Mouse (Mus musculus) spleen, postnatal 0 days (tissue): Measurements from ENCODE around the gene Gm7978. TPM values are rescaled to one million over a fixed set of nuclear protein-coding genes. Genes with fewer than 3 reads are reported as not detected.

Source experiments
- polyA plus RNA-seq: library from polyadenylated mRNA; unstranded; fragments of >200 nt; fragmentation: Nextera tagmentation; extraction: Ambion mirVana; gene quantifications from 2 replicates; pipeline ENCODE4 v1.2.1, GENCODE M21; 2015

Gm7978 gene
- polyA plus RNA-seq = not detected in 2 replicates

DNA sequence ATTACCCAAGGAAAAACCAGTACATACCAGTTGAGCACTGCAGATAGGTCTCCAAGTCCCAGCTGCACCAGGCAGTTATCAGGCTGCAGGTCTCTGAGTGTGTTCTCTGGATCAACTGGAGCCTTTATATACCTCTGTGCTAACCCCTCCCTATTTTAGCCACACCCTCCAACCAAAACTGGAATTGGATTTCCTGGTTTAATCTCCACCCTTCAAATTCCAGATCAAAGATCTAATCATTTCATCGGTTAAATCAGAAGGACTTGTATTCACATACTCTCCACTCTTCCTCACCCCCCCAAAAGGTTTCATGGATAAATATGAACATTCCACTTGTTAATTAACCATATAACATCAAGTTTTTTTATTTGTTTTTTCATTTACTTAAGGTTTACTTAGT lies at the start of gene Gm7978:
Gene Gm7978 (minus strand): TSS at position 101 of the 400 bp plus-strand sequence.

DNA sequence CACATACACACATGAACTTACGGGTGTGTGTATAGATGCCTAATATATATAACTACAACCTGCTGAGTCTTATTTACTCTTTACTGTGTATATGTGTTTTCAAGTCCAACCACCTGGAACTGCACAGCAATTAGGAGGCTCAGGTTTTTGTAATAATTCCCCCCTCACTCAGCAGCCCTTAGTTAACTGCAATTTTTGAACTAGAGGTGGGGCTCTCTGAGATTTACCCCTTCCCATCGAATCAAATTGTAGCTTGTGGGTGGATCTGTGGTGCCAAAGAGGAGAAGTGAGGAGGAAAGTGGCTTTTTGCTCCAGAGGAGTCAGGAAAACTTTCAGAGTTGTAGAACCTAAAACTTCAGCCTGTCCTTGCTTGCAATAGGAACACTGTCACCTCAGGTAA lies 39.7 kb upstream of the Gm7978 start, which contains the start of gene E330014E10Rik:
Gene E330014E10Rik (plus strand): TSS at position 301 of the 400 bp plus-strand sequence.

DNA sequence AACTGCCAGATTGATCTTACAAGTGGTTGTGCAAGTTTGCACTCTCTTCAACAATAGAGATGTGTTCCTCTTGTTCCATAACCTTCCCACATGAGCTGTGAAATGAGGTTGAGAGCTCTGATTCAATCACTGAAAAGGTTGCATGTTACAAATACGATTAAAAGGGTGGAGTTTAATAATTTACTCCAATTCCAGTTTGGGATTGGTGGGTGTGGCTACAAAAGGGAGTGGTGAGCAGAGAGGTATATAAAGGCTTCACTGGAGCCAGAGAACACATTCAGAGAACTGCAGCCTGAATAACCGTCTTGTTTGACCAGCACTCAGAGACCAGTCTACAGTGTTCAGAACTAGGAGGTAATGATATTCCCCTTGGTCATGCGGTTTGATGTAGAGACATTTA lies 5.7 kb upstream of the Gm7978 start, which contains the start of gene Gm7982:
Gene Gm7982 (plus strand): TSS at position 301 of the 400 bp plus-strand sequence.

Other genes with a start within 250 kb of the Gm7978 start
- not detected in 2 replicates for gene Gm3286, start 225.4 kb downstream of the Gm7978 start, polyA plus RNA-seq
- not detected in 2 replicates for gene Gm7971, start 141.3 kb downstream of the Gm7978 start, polyA plus RNA-seq
- gene Gm7982, start 5.8 kb upstream of the Gm7978 start, polyA plus RNA-seq = not detected in 2 replicates
- gene E330014E10Rik, start 39.8 kb upstream of the Gm7978 start, polyA plus RNA-seq = not detected in 2 replicates
- 21.9 and 30.7 TPM in 2 replicates for gene Cxcl13, start 220.8 kb upstream of the Gm7978 start, polyA plus RNA-seq